Mouse (Mus musculus): ENCODE measurements around the gene Prodh2.

DNA sequence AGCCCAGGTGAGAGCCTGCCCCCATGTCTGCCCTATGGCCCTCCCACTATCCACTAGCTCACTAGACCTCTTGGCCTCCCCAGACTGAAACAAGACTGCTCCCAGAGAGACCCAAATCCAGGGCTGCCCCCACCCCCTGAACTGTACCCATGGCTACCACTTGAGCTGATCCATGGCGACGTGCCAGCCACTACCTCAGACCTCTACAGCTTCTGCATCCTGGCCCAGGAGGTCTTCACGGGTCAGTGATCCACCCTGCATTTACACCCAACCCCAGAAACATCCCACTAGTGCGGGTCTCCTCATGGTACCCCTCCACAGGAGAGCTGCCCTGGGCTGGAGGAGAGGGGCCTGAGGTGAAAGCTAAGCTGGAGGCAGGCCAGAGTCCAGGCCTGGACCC is 27.0 kb downstream of the Prodh2 start:
- TF ChIP-seq POLR2A (IDR thresholded peaks at IDR 0.05; ENCODE audit: insufficient read depth, low read length) (no peak), EP300 (IDR thresholded peaks at IDR 0.05; ENCODE audit: insufficient read depth, low read depth, low read length) (no peak)

Data from ES-Bruce4 (cell line).